Mouse (Mus musculus) left cerebral cortex, postnatal 4 days (tissue): Measurements from ENCODE around the gene Chordc1. TPM values are rescaled to one million over a fixed set of nuclear protein-coding genes. Genes with fewer than 3 reads are reported as not detected.
"Not testable (repeated sequence)": the region's sequence is repeated elsewhere in the genome, so short reads cannot be mapped to it uniquely, and the experiment has no call there.

Experiments
- DNase-seq: peaks from one replicate; pipeline ENCODE4 v3.0.0-alpha.2; 2022
- intact Hi-C: fragments of 180-260 bp; cut with DNase I; formaldehyde crosslinking; loops from one replicate; pipeline ENCODE4 v1.15.1; 2025
- total RNA-seq, 2 experiments: library from RNA; stranded (reverse); gene quantifications; 2 replicates each; pipeline ENCODE4 v1.2.3; 2021

Chordc1 gene
- total RNA-seq, result 10 to 100 TPM; 67.3 to 68.9 TPM

DNA sequence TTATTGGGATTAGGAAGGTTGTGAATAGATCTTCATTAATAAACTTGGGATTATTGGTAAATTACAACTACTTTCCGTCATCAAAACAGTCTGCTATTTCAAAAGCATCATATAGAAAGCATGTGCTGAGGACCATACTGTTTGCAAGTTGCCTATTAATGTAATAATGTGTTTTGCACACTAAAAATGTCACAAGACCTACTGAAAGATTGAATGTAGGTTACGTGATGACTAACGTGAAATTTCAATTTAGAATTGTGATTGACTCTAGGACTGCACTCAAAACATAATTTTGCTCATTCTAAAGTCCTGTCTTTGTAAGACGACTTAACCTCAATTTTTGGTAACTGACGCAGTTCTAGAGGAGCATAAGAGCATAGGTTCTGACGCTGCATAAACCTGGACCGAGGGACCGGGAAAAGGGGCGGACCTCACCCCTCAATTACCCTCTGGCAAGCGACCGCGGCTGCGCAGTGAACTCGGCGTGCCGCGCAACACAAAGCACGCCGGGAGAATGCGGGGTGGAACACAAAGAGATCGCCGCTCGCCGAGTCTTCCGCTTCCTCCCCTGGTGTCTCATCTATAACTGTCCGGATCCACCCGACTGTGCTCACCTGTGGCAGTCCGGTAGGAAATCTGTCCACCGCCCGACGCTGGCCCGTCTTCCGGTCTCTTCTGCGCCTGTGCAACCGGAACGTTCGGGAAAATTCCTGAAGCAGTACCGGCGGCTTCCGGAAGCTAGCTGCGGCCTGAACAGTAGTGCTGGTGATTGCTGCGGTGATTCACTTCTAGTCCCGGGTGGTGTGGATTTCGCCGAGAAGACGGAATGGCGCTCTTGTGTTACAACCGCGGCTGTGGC lies at the start of gene Chordc1:
Gene Chordc1 (plus strand): TSS at position 555 of the 859 bp plus-strand sequence.
- intact Hi-C loops, result no loop called here
- peak; percentile 98 for DNase-seq

DNA sequence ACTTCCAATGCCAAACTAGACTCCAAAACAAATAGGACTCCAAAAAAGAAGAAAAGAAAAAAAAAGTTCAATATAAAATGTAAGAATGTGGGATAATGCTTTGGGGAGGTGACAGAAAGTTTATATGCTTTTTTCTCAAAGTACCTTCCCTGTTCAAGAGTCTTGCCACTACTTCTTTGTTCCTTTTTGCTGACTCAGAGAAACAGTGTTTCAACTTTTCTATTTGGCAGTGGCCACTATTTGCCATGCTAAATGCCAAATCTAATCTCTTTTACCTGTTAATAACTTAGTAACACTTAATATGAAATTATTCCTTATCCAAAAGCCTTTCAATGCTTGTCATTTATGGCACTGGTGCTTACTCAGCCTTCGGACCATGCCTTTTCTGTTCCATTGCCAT lies 16.0 kb upstream of the Chordc1 start:
- no peak for DNase-seq
- intact Hi-C loops, result no loop called here

DNA sequence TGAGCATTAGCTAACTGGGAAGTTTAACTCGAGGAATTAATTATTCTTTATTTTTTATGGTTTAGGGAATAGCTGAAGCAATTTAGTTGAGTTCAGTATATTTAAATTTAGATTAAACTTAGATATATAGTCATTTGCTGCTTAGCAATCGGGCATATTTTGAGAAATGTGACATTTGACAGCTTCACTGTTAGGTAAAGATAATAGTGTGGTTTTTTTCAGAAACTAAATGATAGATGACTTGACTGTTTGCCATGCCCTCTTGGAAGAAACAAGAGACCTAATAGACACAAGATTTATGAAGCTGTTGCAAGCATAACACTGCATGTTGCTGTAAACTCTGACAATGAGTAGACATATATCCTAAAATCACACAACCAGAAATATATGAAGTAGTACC lies 15.1 kb upstream of the Chordc1 start:
- intact Hi-C loops, result no loop called here
- DNase-seq, result no peak

DNA sequence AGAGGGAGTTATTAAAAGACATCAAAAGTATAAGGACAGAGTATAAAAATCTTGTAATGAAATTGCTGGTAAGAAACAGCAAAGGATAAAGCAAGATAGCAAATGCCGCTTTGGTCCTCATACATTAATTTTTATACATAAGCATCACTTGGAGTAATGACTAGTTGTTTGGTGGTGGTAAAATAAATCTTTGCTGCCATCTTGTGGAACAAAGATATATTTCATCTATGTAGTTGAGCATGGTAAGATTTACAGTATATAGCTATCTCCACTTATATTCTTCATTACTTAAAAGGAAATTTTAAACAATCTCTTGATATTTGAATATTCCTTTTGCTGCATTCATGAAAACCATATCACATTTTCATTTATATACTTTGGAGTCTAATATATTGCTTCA lies 14.4 kb upstream of the Chordc1 start:
- intact Hi-C loops, result no loop called here
- DNase-seq, result no peak

DNA sequence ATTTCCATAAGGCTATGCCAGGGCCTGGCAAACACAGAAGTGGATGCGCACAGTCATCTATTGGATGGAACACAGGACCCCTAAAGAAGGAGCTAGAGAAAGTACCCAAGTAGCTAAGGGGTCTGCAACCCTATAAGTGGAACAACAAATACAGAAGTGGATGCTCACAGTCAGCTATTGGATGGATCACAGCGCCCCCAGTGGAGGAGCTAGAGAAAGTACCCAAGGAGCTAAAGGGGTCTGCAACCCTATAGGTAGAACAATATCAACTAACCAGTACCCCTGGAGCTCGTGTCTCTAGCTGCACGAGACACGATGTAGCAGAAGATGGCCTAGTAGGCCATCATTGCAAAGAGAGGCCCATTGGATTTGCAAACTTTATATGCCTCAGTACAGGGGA lies 13.2 kb upstream of the Chordc1 start:
- intact Hi-C loops, result not testable (repeated sequence)

DNA sequence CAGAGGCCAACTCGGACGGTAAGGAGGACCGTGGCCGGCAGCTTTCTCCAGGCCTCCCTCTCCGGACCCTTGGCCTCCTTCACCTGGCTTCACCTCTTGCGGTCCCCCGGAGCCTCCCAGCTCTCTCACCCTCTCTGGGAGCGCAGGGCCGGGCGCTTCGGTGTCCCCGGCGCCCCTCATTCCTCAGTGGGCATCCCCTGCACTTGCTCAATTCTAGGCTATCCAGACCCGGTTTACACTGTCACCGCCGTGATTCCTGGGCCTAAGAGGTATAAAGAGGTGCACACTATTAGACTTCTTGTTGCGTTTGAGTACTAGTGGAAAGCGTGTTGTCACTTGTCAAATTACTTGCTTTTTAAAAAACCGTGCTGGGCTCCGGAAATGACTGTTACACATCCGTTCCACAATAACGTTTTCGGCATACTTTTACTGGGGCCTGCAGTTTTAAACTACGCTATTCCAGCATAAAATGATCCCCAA lies 558 bp downstream of the Chordc1 start:
- intact Hi-C loops, result no loop called here
- DNase-seq, result no peak

More for the DNA sequence above, 13.2 kb upstream of the Chordc1 start:
- not testable (repeated sequence) for DNase-seq

DNA sequence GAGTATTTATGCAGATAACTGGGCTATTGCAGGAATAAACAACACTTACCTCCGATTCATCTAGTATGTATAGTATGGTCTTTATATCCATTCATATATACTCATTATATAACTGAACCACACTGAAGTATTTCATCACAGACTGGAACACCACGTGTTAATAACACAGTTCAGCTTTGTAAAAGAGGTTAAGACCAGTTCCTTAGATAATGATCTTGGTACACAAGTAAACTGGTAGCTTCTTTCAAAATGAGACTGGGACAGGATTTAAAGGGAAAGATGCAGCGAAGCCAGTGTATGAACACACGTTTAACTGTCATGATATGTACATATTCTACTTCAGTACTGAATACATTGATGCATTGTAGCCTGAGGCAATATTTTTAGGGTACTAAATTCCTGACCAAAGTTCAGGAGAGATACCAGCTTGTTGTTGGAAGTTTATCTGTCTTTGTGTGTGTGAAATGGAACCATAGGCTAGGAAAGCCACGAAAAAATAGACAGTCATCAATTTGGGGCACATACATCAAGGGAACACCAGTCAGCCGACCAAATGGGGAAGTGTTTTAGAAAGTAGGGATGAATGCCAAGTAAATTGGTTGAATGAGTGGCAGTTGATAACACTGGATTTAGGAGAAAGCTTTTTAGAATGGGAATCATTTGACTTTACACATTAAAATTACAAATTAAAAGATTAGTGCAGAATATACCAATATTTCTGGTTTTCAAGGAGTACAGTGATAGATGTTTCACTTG lies 1.3 kb downstream of the Chordc1 start:
- intact Hi-C loops, result no loop called here
- DNase-seq, result no peak

DNA sequence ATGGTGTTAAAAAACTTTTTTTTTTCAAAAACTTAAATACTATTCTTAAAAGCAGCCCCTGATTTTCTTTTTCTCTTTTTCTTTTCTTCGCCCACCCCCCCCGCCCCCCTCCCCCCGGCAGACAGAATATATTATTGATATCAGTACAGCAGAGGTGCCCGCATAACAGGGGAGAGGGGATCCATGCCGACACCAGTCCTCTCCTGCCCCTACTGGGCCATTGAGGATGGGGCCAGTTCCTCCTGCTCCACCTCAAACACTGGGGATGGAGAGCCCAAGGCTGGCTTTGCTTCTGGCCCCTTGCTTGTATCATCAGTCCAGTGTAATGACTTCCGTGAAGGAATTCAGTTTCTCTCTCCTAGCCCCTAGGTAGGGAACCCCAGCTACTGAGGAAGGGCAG lies 6.4 kb downstream of the Chordc1 start:
- no peak for DNase-seq
- intact Hi-C loops, result no loop called here

DNA sequence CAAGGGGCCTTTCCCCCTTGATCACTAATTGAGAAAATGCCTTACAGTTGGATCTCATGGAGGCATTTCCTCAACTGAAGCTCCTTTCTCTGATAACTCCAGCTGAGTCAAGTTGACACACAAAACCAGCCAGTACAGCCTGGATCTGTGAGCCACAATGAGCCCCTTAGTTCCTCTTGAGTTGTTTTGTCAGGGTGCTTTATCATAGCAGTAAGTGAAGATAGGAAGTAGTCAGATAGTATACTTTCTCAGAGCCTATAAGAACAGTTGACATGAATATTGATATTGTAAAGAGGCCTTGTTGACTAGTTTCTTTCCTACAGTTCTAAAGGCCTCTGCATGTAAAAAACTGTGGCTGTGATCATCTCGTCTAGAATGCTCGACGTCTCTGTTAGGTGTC lies 28.1 kb downstream of the Chordc1 start:
- intact Hi-C loops, result no loop called here
- DNase-seq, result no peak

Other genes starting within 250 kb of the Chordc1 start
- 1 to 10 TPM; 1.6 to 2.6 TPM for gene Naalad2, start 110.9 kb downstream of the Chordc1 start, total RNA-seq
- not detected for gene Ubtfl1, start 112.3 kb downstream of the Chordc1 start, total RNA-seq
- not detected for gene Mbd3l2, start 138.5 kb downstream of the Chordc1 start, total RNA-seq
- 10 to 100 TPM; 20.8 to 21.6 TPM for gene Zfp558, start 186.1 kb downstream of the Chordc1 start, total RNA-seq
- not detected for gene Mbd3l1, start 186.2 kb downstream of the Chordc1 start, total RNA-seq